Mouse (Mus musculus): Measurements from ENCODE around the gene Gm9. TPM values are rescaled to one million over a fixed set of nuclear protein-coding genes. Genes with fewer than 3 reads are reported as not detected.
A peak's percentile ranks its signal among the peaks of the same experiment; 100 is the strongest.
"Not testable (repeated sequence)": the region's sequence is repeated elsewhere in the genome, so short reads cannot be mapped to it uniquely, and the experiment has no call there.

Gene Gm9
- not detected in 2 replicates for polyA plus RNA-seq (2014; fragmentation: Nextera tagmentation; extraction: Ambion mirVana)

- no peaks in the 10 kb centered on the region for H3K27me3 ChIP-seq (ENCODE audit: control insufficient read depth, insufficient read depth, low read length)
- DNase-seq (ENCODE audit: low spot score) (no peak), ATAC-seq (replicated peaks; ENCODE audit: low FRiP score) (no peak)
- no peaks in the 10 kb centered on the region for H3K9me3 ChIP-seq (ENCODE audit: control insufficient read depth, low read length)
- no peak within 1 kb of the TSS for H3K4me3 ChIP-seq (ENCODE audit: low read depth, low read length)
- H3K4me1 ChIP-seq (replicated peaks; ENCODE audit: control insufficient read depth, insufficient read depth, low read length), result no peaks in the 10 kb centered on the region
- 89% methylated on average over 10 of the region's 10 CpGs for WGBS
- no peak within 1 kb of the TSS for H3K27ac ChIP-seq (ENCODE audit: low read depth, low read length)
- no peak within 1 kb of the TSS for H3K4me2 ChIP-seq (ENCODE audit: low read depth, low read length, severe bottlenecking)
- H3K36me3 ChIP-seq (ENCODE audit: control insufficient read depth, insufficient read depth, low read length), result no peaks in the 10 kb centered on the region
- no peak within 1 kb of the TSS for H3K9ac ChIP-seq (ENCODE audit: low read length)
These were observed at the start of gene Gm9 for GRCm38 (mm10) chrX:37210941-37211340. Gene Gm9, minus strand, starts transcription at chrX:37211041.

- H3K27ac ChIP-seq (ENCODE audit: low read depth, low read length); H3K9ac ChIP-seq (ENCODE audit: low read length); ATAC-seq (replicated peaks; ENCODE audit: low FRiP score); H3K4me2 ChIP-seq (ENCODE audit: low read depth, low read length, severe bottlenecking); H3K4me3 ChIP-seq (ENCODE audit: low read depth, low read length); H3K27me3 ChIP-seq (ENCODE audit: control insufficient read depth, insufficient read depth, low read length); H3K36me3 ChIP-seq (ENCODE audit: control insufficient read depth, insufficient read depth, low read length); DNase-seq (ENCODE audit: low spot score); H3K4me1 ChIP-seq (replicated peaks; ENCODE audit: control insufficient read depth, insufficient read depth, low read length); H3K9me3 ChIP-seq (ENCODE audit: control insufficient read depth, low read length): not testable (repeated sequence)
- 89% methylated on average over 1 of the region's 3 CpGs for WGBS
These were observed 38.8 kb upstream of the Gm9 start, which contains the start of gene Rhox3a for GRCm38 (mm10) chrX:37249619-37250018. Gene Rhox3a, plus strand, starts transcription at chrX:37249919.

- not testable (repeated sequence) for H3K36me3 ChIP-seq (ENCODE audit: control insufficient read depth, insufficient read depth, low read length); DNase-seq (ENCODE audit: low spot score); H3K9me3 ChIP-seq (ENCODE audit: control insufficient read depth, low read length); H3K27me3 ChIP-seq (ENCODE audit: control insufficient read depth, insufficient read depth, low read length); H3K9ac ChIP-seq (ENCODE audit: low read length); H3K27ac ChIP-seq (ENCODE audit: low read depth, low read length); H3K4me3 ChIP-seq (ENCODE audit: low read depth, low read length); ATAC-seq (replicated peaks; ENCODE audit: low FRiP score); H3K4me1 ChIP-seq (replicated peaks; ENCODE audit: control insufficient read depth, insufficient read depth, low read length); H3K4me2 ChIP-seq (ENCODE audit: low read depth, low read length, severe bottlenecking)
- WGBS, result no CpG with 5 or more reads among the region's 9 CpGs
These were observed 33.8 kb upstream of the Gm9 start, which contains the start of gene Rhox2a for GRCm38 (mm10) chrX:37244676-37245075. Gene Rhox2a, plus strand, starts transcription at chrX:37244976.

- H3K36me3 ChIP-seq (ENCODE audit: control insufficient read depth, insufficient read depth, low read length); DNase-seq (ENCODE audit: low spot score); H3K9ac ChIP-seq (ENCODE audit: low read length); H3K27me3 ChIP-seq (ENCODE audit: control insufficient read depth, insufficient read depth, low read length); ATAC-seq (replicated peaks; ENCODE audit: low FRiP score); H3K9me3 ChIP-seq (ENCODE audit: control insufficient read depth, low read length); H3K4me1 ChIP-seq (replicated peaks; ENCODE audit: control insufficient read depth, insufficient read depth, low read length); H3K27ac ChIP-seq (ENCODE audit: low read depth, low read length); H3K4me2 ChIP-seq (ENCODE audit: low read depth, low read length, severe bottlenecking); H3K4me3 ChIP-seq (ENCODE audit: low read depth, low read length): not testable (repeated sequence)
- 84% methylated on average over 1 of the region's 1 CpGs for WGBS
These were observed 11.3 kb upstream of the Gm9 start, which contains the start of gene Rhox1 for GRCm38 (mm10) chrX:37222158-37222557. Gene Rhox1, minus strand, starts transcription at chrX:37222258.

GRCm38 (mm10) chrX:37198676-37199075, 12.2 kb downstream of the Gm9 start:
- Histone ChIP-seq H3K9me3 (ENCODE audit: control insufficient read depth, low read length) (no peaks in the 10 kb centered on the region), H3K27me3 (ENCODE audit: control insufficient read depth, insufficient read depth, low read length) (no peaks in the 10 kb centered on the region), H3K4me1 (replicated peaks; ENCODE audit: control insufficient read depth, insufficient read depth, low read length) (no peaks in the 10 kb centered on the region), H3K27ac (ENCODE audit: low read depth, low read length) (no peak overlapping the region), H3K36me3 (ENCODE audit: control insufficient read depth, insufficient read depth, low read length) (no peaks in the 10 kb centered on the region), H3K9ac (ENCODE audit: low read length) (no peak overlapping the region), H3K4me2 (ENCODE audit: low read depth, low read length, severe bottlenecking) (no peak overlapping the region), H3K4me3 (ENCODE audit: low read depth, low read length) (no peak overlapping the region)
- 61% methylated on average over 8 of the region's 8 CpGs for WGBS
- no peak for DNase-seq (ENCODE audit: low spot score)
- ATAC-seq (replicated peaks; ENCODE audit: low FRiP score), result no peak

GRCm38 (mm10) chrX:37191744-37192379, 19.0 kb downstream of the Gm9 start:
- Histone ChIP-seq H3K27me3 (ENCODE audit: control insufficient read depth, insufficient read depth, low read length) (no peaks in the 10 kb centered on the region), H3K9me3 (ENCODE audit: control insufficient read depth, low read length) (no peaks in the 10 kb centered on the region), H3K27ac (ENCODE audit: low read depth, low read length) (no peak overlapping the region), H3K9ac (ENCODE audit: low read length) (peak overlapping the region; percentile 56), H3K4me2 (ENCODE audit: low read depth, low read length, severe bottlenecking) (peak overlapping the region; percentile 62), H3K36me3 (ENCODE audit: control insufficient read depth, insufficient read depth, low read length) (no peaks in the 10 kb centered on the region), H3K4me3 (ENCODE audit: low read depth, low read length) (peak overlapping the region; percentile 50), H3K4me1 (replicated peaks; ENCODE audit: control insufficient read depth, insufficient read depth, low read length) (no peaks in the 10 kb centered on the region)
- ATAC-seq (replicated peaks; ENCODE audit: low FRiP score), result peak; percentile 16; the same call in 1 of the 2 replicates
- 24% methylated on average over 28 of the region's 28 CpGs for WGBS
- DNase-seq (ENCODE audit: low spot score), result no peak

GRCm38 (mm10) chrX:37191105-37191743, 19.6 kb downstream of the Gm9 start, which contains the start of the genes Ndufa1 and Rnf113a1:
Gene Ndufa1, minus strand, starts transcription at chrX:37191163.
Gene Rnf113a1, plus strand, starts transcription at chrX:37191245.
- peak within 1 kb of the TSS; percentile 56 for H3K9ac ChIP-seq (ENCODE audit: low read length)
- no peaks in the 10 kb centered on the region for H3K4me1 ChIP-seq (replicated peaks; ENCODE audit: control insufficient read depth, insufficient read depth, low read length)
- H3K27me3 ChIP-seq (ENCODE audit: control insufficient read depth, insufficient read depth, low read length), result no peaks in the 10 kb centered on the region
- peak within 1 kb of the TSS; percentile 50 for H3K4me3 ChIP-seq (ENCODE audit: low read depth, low read length)
- H3K4me2 ChIP-seq (ENCODE audit: low read depth, low read length, severe bottlenecking), result peak within 1 kb of the TSS; percentile 62
- no peaks in the 10 kb centered on the region for H3K36me3 ChIP-seq (ENCODE audit: control insufficient read depth, insufficient read depth, low read length)
- ATAC-seq (replicated peaks; ENCODE audit: low FRiP score) (peak; percentile 92), DNase-seq (ENCODE audit: low spot score) (peak; percentile 89)
- 16% methylated on average over 57 of the region's 63 CpGs for WGBS
- no peak within 1 kb of the TSS for H3K27ac ChIP-seq (ENCODE audit: low read depth, low read length)
- no peaks in the 10 kb centered on the region for H3K9me3 ChIP-seq (ENCODE audit: control insufficient read depth, low read length)

- Histone ChIP-seq H3K4me1 (replicated peaks; ENCODE audit: control insufficient read depth, insufficient read depth, low read length) (no peaks in the 10 kb centered on the region), H3K9me3 (ENCODE audit: control insufficient read depth, low read length) (no peaks in the 10 kb centered on the region), H3K9ac (ENCODE audit: low read length) (peak overlapping the region; percentile 56), H3K27me3 (ENCODE audit: control insufficient read depth, insufficient read depth, low read length) (no peaks in the 10 kb centered on the region), H3K4me2 (ENCODE audit: low read depth, low read length, severe bottlenecking) (peak overlapping the region; percentile 60), H3K4me3 (ENCODE audit: low read depth, low read length) (peak overlapping the region; percentile 50), H3K27ac (ENCODE audit: low read depth, low read length) (no peak overlapping the region), H3K36me3 (ENCODE audit: control insufficient read depth, insufficient read depth, low read length) (no peaks in the 10 kb centered on the region)
- DNase-seq (ENCODE audit: low spot score) (no peak), ATAC-seq (replicated peaks; ENCODE audit: low FRiP score) (no peak)
- 21% methylated on average over 20 of the region's 20 CpGs for WGBS
These were observed 20.1 kb downstream of the Gm9 start for GRCm38 (mm10) chrX:37190755-37191104.

Measured in forebrain, embryonic 11.5 days (tissue).